Mouse (Mus musculus): Measurements from ENCODE around the gene Gm18336.

DNA sequence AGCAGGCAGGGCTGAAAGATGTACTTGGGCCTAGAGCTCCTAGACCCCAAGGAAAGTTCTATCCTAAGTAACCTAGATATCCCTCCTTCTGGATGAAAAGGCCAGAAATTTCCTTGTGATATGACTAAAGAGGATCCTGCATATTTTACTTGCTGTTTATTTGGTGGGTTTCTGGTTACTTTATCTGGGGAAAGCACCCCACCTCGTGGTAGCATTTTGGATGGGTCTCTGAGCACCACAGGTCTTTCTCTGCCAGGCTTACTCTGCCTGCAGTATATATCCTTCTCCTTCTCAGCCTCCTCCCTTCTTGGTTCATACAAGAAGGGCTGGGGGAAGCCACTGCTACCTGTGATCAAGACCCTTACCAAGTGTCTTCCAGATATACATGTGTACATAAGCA, 14.2 kb upstream of the Gm18336 start:
- no peak for TF ChIP-seq CTCF (IDR thresholded peaks at IDR 0.05; ENCODE audit: borderline replicate concordance, insufficient read depth, low read depth, low read length)
- no peak for TF ChIP-seq POLR2A (IDR thresholded peaks at IDR 0.05; ENCODE audit: borderline replicate concordance, insufficient read depth, low read length)
